ENCODE assay signal across 9 mouse cellular contexts in the genomic region with DNA sequence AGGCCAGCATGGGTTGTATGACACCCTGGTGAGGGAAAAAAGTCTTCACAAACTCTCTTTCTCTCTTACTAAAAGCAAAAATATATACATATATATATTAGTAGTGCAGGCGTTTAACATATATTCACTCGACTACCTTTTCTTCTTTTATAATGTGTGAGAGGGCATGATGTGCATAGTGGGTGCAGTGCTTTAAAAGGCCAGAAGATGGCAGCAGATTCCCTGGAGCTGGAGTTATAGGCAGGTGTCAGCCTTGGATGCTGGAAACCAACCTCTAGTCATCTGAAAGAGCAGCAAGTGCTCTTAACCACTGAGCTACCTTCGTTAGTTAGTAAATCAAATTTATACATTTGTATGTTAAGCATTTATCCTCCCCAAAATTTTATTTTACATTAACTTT. TPM values are rescaled to one million over a fixed set of nuclear protein-coding genes. Genes with fewer than 3 reads are reported as not detected.
DNase-seq lines count a peak whose midpoint lies in the region; ATAC-seq and TF ChIP-seq lines count a peak whose summit lies in the region.
"Had no signal": no experiment of that assay in that cellular context is flagged by ENCODE, and none has a peak within 500 bp of the region (broad histone marks: within the 10 kb centered on the region; RNA-seq: fewer than 3 reads in every experiment).

No protein-coding gene starts in this region.

- H3K9me3 ChIP-seq in heart, embryonic 12.5 days (replicated peaks): no peaks in the 10 kb centered on the region
- 0 out of 2 replicates have a peak, but pooled peaks cover 4% of the 10 kb centered on the region for H3K9me3 ChIP-seq in hindbrain, postnatal 0 days (ENCODE audit: low read length)
- H3K9me3 ChIP-seq: limb, embryonic 13.5 days had no signal

- no peak for TF ChIP-seq EP300 in heart, adult 2 months (IDR thresholded peaks at IDR 0.05; ENCODE audit: insufficient read depth, low read depth, low read length)

- H3K79me2 ChIP-seq in heart, adult 2 months (replicated peaks; ENCODE audit: control insufficient read depth, insufficient read depth, low read length): no peaks in the 10 kb centered on the region

- no peak overlapping the region for H3K9ac ChIP-seq in heart, adult 2 months (ENCODE audit: low read depth, low read length)
- no peak overlapping the region for H3K9ac ChIP-seq in heart, embryonic 12.5 days
- no peak overlapping the region for H3K9ac ChIP-seq in hindbrain, postnatal 0 days (replicated peaks; ENCODE audit: low read length)
- H3K9ac ChIP-seq: limb, embryonic 13.5 days had no signal

- H3K27ac ChIP-seq in heart, adult 2 months: no peak overlapping the region
- H3K27ac ChIP-seq in heart, embryonic 12.5 days (ENCODE audit: poor library complexity, severe bottlenecking): no peak overlapping the region
- H3K27ac ChIP-seq in hindbrain, postnatal 0 days: no peak overlapping the region
- H3K27ac ChIP-seq: limb, embryonic 13.5 days had no signal

- no peak for ATAC-seq in heart, embryonic 12.5 days (ENCODE audit: insufficient number of reproducible peaks, low FRiP score)
- no peak for ATAC-seq in hindbrain, postnatal 0 days
- ATAC-seq in megakaryocyte-erythroid progenitor cell, adult 5-6 weeks (replicated peaks; ENCODE audit: low FRiP score, low TSS enrichment, poor library complexity, severe bottlenecking): peak; percentile 83

- H3K4me1 ChIP-seq in heart, adult 2 months (ENCODE audit: control insufficient read depth, insufficient read depth, low read length): no peaks in the 10 kb centered on the region
- H3K4me1 ChIP-seq in heart, embryonic 12.5 days (replicated peaks): no peaks in the 10 kb centered on the region
- no peaks in the 10 kb centered on the region for H3K4me1 ChIP-seq in hindbrain, postnatal 0 days (ENCODE audit: insufficient read depth, low read length)
- H3K4me1 ChIP-seq: limb, embryonic 13.5 days had no signal

- whole genome bisulfite sequencing in heart, adult 2 months: 88% methylated on average over 3 of the region's 3 CpGs
- WGBS in heart, embryonic 12.5 days: 86% methylated on average over 3 of the region's 3 CpGs
- 81% methylated on average over 3 of the region's 3 CpGs for WGBS in hindbrain, postnatal 0 days

- TF ChIP-seq POLR2A in heart, adult 2 months (IDR thresholded peaks at IDR 0.05; ENCODE audit: insufficient read depth, low read depth, low read length): no peak

- DNase-seq in heart, adult 2 months: peak; percentile 21 to 53
- peak; percentile 45 for DNase-seq in urinary bladder, postnatal 14 days (ENCODE audit: low spot score)
- no peak for DNase-seq in urinary bladder, postnatal 10 days (ENCODE audit: low spot score)
- peak; percentile 27 for DNase-seq in cerebellum, adult 8-10 months
- DNase-seq in hindbrain, postnatal 0 days (ENCODE audit: low spot score): peak; percentile 47
- DNase-seq in thymus, postnatal 0 days (ENCODE audit: low spot score): peak; percentile 73

- peak; percentile 86 for TF ChIP-seq CTCF in heart, adult 2 months (IDR thresholded peaks at IDR 0.05)
- peak; percentile 74 for TF ChIP-seq CTCF in hindbrain, postnatal 0 days (IDR thresholded peaks at IDR 0.05; ENCODE audit: low read depth)

- H3K36me3 ChIP-seq in heart, adult 2 months (ENCODE audit: control insufficient read depth, insufficient read depth, low read length): no peaks in the 10 kb centered on the region; the same call in 1 of the 2 replicates
- peaks cover 52% of the 10 kb centered on the region for H3K36me3 ChIP-seq in heart, embryonic 12.5 days
- H3K36me3 ChIP-seq in hindbrain, postnatal 0 days (ENCODE audit: insufficient read depth, low read length): peaks cover 25% of the 10 kb centered on the region; the same call in 1 of the 2 replicates

- H3K4me2 ChIP-seq in heart, embryonic 12.5 days: no peak overlapping the region
- no peak overlapping the region for H3K4me2 ChIP-seq in hindbrain, postnatal 0 days (ENCODE audit: low read depth, low read length)
- H3K4me2 ChIP-seq: limb, embryonic 13.5 days had no signal

- no peak overlapping the region for H3K4me3 ChIP-seq in heart, adult 2 months
- H3K4me3 ChIP-seq in heart, embryonic 12.5 days: no peak overlapping the region
- H3K4me3 ChIP-seq in hindbrain, postnatal 0 days (ENCODE audit: low read length): no peak overlapping the region
- H3K4me3 ChIP-seq: limb, embryonic 13.5 days had no signal

- H3K27me3 ChIP-seq in heart, adult 2 months (ENCODE audit: control insufficient read depth, insufficient read depth, low read length): no peaks in the 10 kb centered on the region
- no peaks in the 10 kb centered on the region for H3K27me3 ChIP-seq in heart, embryonic 12.5 days (replicated peaks)
- H3K27me3 ChIP-seq in hindbrain, postnatal 0 days (ENCODE audit: insufficient read depth, low read length): no peaks in the 10 kb centered on the region
- H3K27me3 ChIP-seq: limb, embryonic 13.5 days had no signal

- intact Hi-C loops in heart, adult 2 months (cut with DNase I): loop anchor here (1.0 to 2.0 kb wide), 2 partner anchors 39 to 204 kb away; no protein-coding TSS in a partner anchor

RNA-seq across cellular contexts. Expression of a gene that starts 40.8 kb away (rescaled TPM):
- 100 to 1,000 TPM; 221 to 266 TPM for total RNA-seq in heart, adult 2 months (2021)
- 415 and 493 TPM in 2 replicates for polyA plus RNA-seq in heart, adult 2 months (2012; rRNA removed)
- polyA plus RNA-seq in heart, embryonic 12.5 days (2016; fragmentation: Nextera tagmentation; extraction: Ambion mirVana): 202 and 217 TPM in 2 replicates
- 22.5 and 55.8 TPM in 2 replicates for total RNA-seq in hindbrain, postnatal 0 days (2014; rRNA removed)
- 256 and 260 TPM in 2 replicates for polyA plus RNA-seq in hindbrain, postnatal 0 days (2015; fragmentation: Nextera tagmentation; extraction: Ambion mirVana)
- total RNA-seq in megakaryocyte-erythroid progenitor cell, adult 5-6 weeks (2014; fragmentation: Nextera tagmentation): 113 and 175 TPM in 2 replicates
- 34.6 and 43.6 TPM in 2 replicates for total RNA-seq in megakaryocyte-erythroid progenitor cell, adult 5-6 weeks (2017)
- polyA plus RNA-seq in thymus, postnatal 0 days (2015; fragmentation: Nextera tagmentation; extraction: Ambion mirVana): 100 and 110 TPM in 2 replicates

RNA-seq across cellular contexts. Expression of a gene that starts 58.6 kb away (rescaled TPM):
- total RNA-seq in heart, adult 2 months (2021): 10 to 100 TPM; 91.7 to 99.9 TPM
- 28.1 and 45.7 TPM in 2 replicates for polyA plus RNA-seq in heart, adult 2 months (2012; rRNA removed)
- polyA plus RNA-seq in heart, embryonic 12.5 days (2016; fragmentation: Nextera tagmentation; extraction: Ambion mirVana): 34.4 and 37.4 TPM in 2 replicates
- total RNA-seq in hindbrain, postnatal 0 days (2014; rRNA removed): 45.0 and 54.3 TPM in 2 replicates
- polyA plus RNA-seq in hindbrain, postnatal 0 days (2015; fragmentation: Nextera tagmentation; extraction: Ambion mirVana): 36.7 and 44.4 TPM in 2 replicates
- 203 and 217 TPM in 2 replicates for total RNA-seq in megakaryocyte-erythroid progenitor cell, adult 5-6 weeks (2014; fragmentation: Nextera tagmentation)
- total RNA-seq in megakaryocyte-erythroid progenitor cell, adult 5-6 weeks (2017): 248 and 278 TPM in 2 replicates
- polyA plus RNA-seq in thymus, postnatal 0 days (2015; fragmentation: Nextera tagmentation; extraction: Ambion mirVana): 26.7 and 44.6 TPM in 2 replicates

RNA-seq across cellular contexts. Expression of a gene that starts 58.8 kb away (rescaled TPM):
- total RNA-seq in heart, adult 2 months (2021): 10 to 100 TPM; 23.2 to 24.7 TPM
- polyA plus RNA-seq in heart, adult 2 months (2012; rRNA removed): 5.1 and 9.9 TPM in 2 replicates
- polyA plus RNA-seq in heart, embryonic 12.5 days (2016; fragmentation: Nextera tagmentation; extraction: Ambion mirVana): 11.7 and 14.7 TPM in 2 replicates
- 22.5 and 25.1 TPM in 2 replicates for total RNA-seq in hindbrain, postnatal 0 days (2014; rRNA removed)
- 12.3 and 14.2 TPM in 2 replicates for polyA plus RNA-seq in hindbrain, postnatal 0 days (2015; fragmentation: Nextera tagmentation; extraction: Ambion mirVana)
- 57.8 and 58.2 TPM in 2 replicates for total RNA-seq in megakaryocyte-erythroid progenitor cell, adult 5-6 weeks (2014; fragmentation: Nextera tagmentation)
- total RNA-seq in megakaryocyte-erythroid progenitor cell, adult 5-6 weeks (2017): 15.6 and 26.8 TPM in 2 replicates
- 5.8 and 10.6 TPM in 2 replicates for polyA plus RNA-seq in thymus, postnatal 0 days (2015; fragmentation: Nextera tagmentation; extraction: Ambion mirVana)
